Mouse (Mus musculus): ENCODE measurements around the gene Afap1. TPM values are rescaled to one million over a fixed set of nuclear protein-coding genes. Genes with fewer than 3 reads are reported as not detected.
A peak's percentile ranks its signal among the peaks of the same experiment; 100 is the strongest.

The Afap1 gene
- polyA plus RNA-seq, 1 experiment from 2014 or later = 58.2 TPM

GRCm38 (mm10) chr5:35892363-35892762, 756 bp upstream of the Afap1 start:
- H3K27ac ChIP-seq (ENCODE audit: low read depth, low read length) = no peak overlapping the region
- 0 out of 2 replicates have a peak, but pooled peaks cover 3% of the 10 kb centered on the region for H3K27me3 ChIP-seq (ENCODE audit: control insufficient read depth, insufficient read depth, low read length)
- no peaks in the 10 kb centered on the region for H3K9me3 ChIP-seq (ENCODE audit: control insufficient read depth, low read length)
- no peaks in the 10 kb centered on the region; the same call in 1 of the 2 replicates for H3K4me1 ChIP-seq (replicated peaks; ENCODE audit: control insufficient read depth, insufficient read depth, low read length)
- H3K36me3 ChIP-seq (ENCODE audit: control insufficient read depth, insufficient read depth, low read length) = no peaks in the 10 kb centered on the region
- DNase-seq (ENCODE audit: low spot score) = no peak
- 83% methylated on average over 3 of the region's 3 CpGs for WGBS
- no peak for ATAC-seq (ENCODE audit: low FRiP score)
- H3K9ac ChIP-seq (ENCODE audit: low read depth, low read length) = no peak overlapping the region
- no peak overlapping the region for H3K4me2 ChIP-seq (replicated peaks; ENCODE audit: low read depth, low read length)
- H3K4me3 ChIP-seq (ENCODE audit: low read depth, low read length) = no peak overlapping the region

- H3K9me3 ChIP-seq (ENCODE audit: control insufficient read depth, low read length) = no peaks in the 10 kb centered on the region
- H3K36me3 ChIP-seq (ENCODE audit: control insufficient read depth, insufficient read depth, low read length) = no peaks in the 10 kb centered on the region
- under 1% methylated on average over 21 of the region's 21 CpGs for WGBS
- peak overlapping the region; percentile 89 for H3K4me3 ChIP-seq (ENCODE audit: low read depth, low read length)
- peak overlapping the region; percentile 97 for H3K9ac ChIP-seq (ENCODE audit: low read depth, low read length)
- ATAC-seq (ENCODE audit: low FRiP score) = peak; percentile 59
- H3K27me3 ChIP-seq (ENCODE audit: control insufficient read depth, insufficient read depth, low read length) = 0 out of 2 replicates have a peak, but pooled peaks cover 3% of the 10 kb centered on the region
- DNase-seq (ENCODE audit: low spot score) = peak; percentile 69
- peak overlapping the region; percentile 78 for H3K4me2 ChIP-seq (replicated peaks; ENCODE audit: low read depth, low read length)
- H3K27ac ChIP-seq (ENCODE audit: low read depth, low read length) = peak overlapping the region; percentile 83
- no peaks in the 10 kb centered on the region; the same call in none of the 2 replicates for H3K4me1 ChIP-seq (replicated peaks; ENCODE audit: control insufficient read depth, insufficient read depth, low read length)
These were observed 714 bp downstream of the Afap1 start for GRCm38 (mm10) chr5:35893805-35894260.

GRCm38 (mm10) chr5:35894295-35895047, 1.4 kb downstream of the Afap1 start:
- Histone ChIP-seq H3K9ac (ENCODE audit: low read depth, low read length) (peak overlapping the region; percentile 97), H3K27me3 (ENCODE audit: control insufficient read depth, insufficient read depth, low read length) (0 out of 2 replicates have a peak, but pooled peaks cover 3% of the 10 kb centered on the region), H3K4me3 (ENCODE audit: low read depth, low read length) (peak overlapping the region; percentile 89), H3K36me3 (ENCODE audit: control insufficient read depth, insufficient read depth, low read length) (no peaks in the 10 kb centered on the region), H3K4me1 (replicated peaks; ENCODE audit: control insufficient read depth, insufficient read depth, low read length) (no peaks in the 10 kb centered on the region; the same call in none of the 2 replicates), H3K27ac (ENCODE audit: low read depth, low read length) (peak overlapping the region; percentile 83; the same call in 1 of the 2 replicates), H3K9me3 (ENCODE audit: control insufficient read depth, low read length) (no peaks in the 10 kb centered on the region), H3K4me2 (replicated peaks; ENCODE audit: low read depth, low read length) (peak overlapping the region; percentile 78)
- peak; percentile 46 for DNase-seq (ENCODE audit: low spot score)
- 8% methylated on average over 30 of the region's 30 CpGs for WGBS
- no peak for ATAC-seq (ENCODE audit: low FRiP score)

- Histone ChIP-seq H3K4me1 (replicated peaks; ENCODE audit: control insufficient read depth, insufficient read depth, low read length) (peaks cover 5% of the 10 kb centered on the region), H3K27ac (ENCODE audit: low read depth, low read length) (no peak overlapping the region), H3K4me2 (replicated peaks; ENCODE audit: low read depth, low read length) (peak overlapping the region; percentile 78; the same call in 1 of the 2 replicates), H3K36me3 (ENCODE audit: control insufficient read depth, insufficient read depth, low read length) (no peaks in the 10 kb centered on the region), H3K9me3 (ENCODE audit: control insufficient read depth, low read length) (no peaks in the 10 kb centered on the region), H3K27me3 (ENCODE audit: control insufficient read depth, insufficient read depth, low read length) (0 out of 2 replicates have a peak, but pooled peaks cover 3% of the 10 kb centered on the region), H3K9ac (ENCODE audit: low read depth, low read length) (no peak overlapping the region), H3K4me3 (ENCODE audit: low read depth, low read length) (no peak overlapping the region)
- 91% methylated on average over 4 of the region's 4 CpGs for WGBS
- DNase-seq (ENCODE audit: low spot score) = no peak
- ATAC-seq (ENCODE audit: low FRiP score) = no peak
These were observed 2.8 kb downstream of the Afap1 start for GRCm38 (mm10) chr5:35895926-35896325.

- Histone ChIP-seq H3K27me3 (ENCODE audit: control insufficient read depth, insufficient read depth, low read length) (0 out of 2 replicates have a peak, but pooled peaks cover 3% of the 10 kb centered on the region), H3K4me3 (ENCODE audit: low read depth, low read length) (no peak overlapping the region), H3K36me3 (ENCODE audit: control insufficient read depth, insufficient read depth, low read length) (no peaks in the 10 kb centered on the region), H3K4me2 (replicated peaks; ENCODE audit: low read depth, low read length) (no peak overlapping the region), H3K9ac (ENCODE audit: low read depth, low read length) (no peak overlapping the region), H3K9me3 (ENCODE audit: control insufficient read depth, low read length) (no peaks in the 10 kb centered on the region), H3K4me1 (replicated peaks; ENCODE audit: control insufficient read depth, insufficient read depth, low read length) (peaks cover 7% of the 10 kb centered on the region), H3K27ac (ENCODE audit: low read depth, low read length) (no peak overlapping the region)
- WGBS = 83% methylated on average over 4 of the region's 4 CpGs
- no peak for ATAC-seq (ENCODE audit: low FRiP score)
- DNase-seq (ENCODE audit: low spot score) = no peak
These were observed 3.4 kb downstream of the Afap1 start for GRCm38 (mm10) chr5:35896556-35896955.

GRCm38 (mm10) chr5:35897147-35897546, 4.0 kb downstream of the Afap1 start:
- no peak overlapping the region for H3K27ac ChIP-seq (ENCODE audit: low read depth, low read length)
- 82% methylated on average over 4 of the region's 4 CpGs for WGBS
- no peak overlapping the region for H3K4me3 ChIP-seq (ENCODE audit: low read depth, low read length)
- H3K9ac ChIP-seq (ENCODE audit: low read depth, low read length) = no peak overlapping the region
- ATAC-seq (ENCODE audit: low FRiP score) = no peak
- H3K4me2 ChIP-seq (replicated peaks; ENCODE audit: low read depth, low read length) = no peak overlapping the region
- 0 out of 2 replicates have a peak, but pooled peaks cover 3% of the 10 kb centered on the region for H3K27me3 ChIP-seq (ENCODE audit: control insufficient read depth, insufficient read depth, low read length)
- peaks cover 7% of the 10 kb centered on the region for H3K4me1 ChIP-seq (replicated peaks; ENCODE audit: control insufficient read depth, insufficient read depth, low read length)
- H3K9me3 ChIP-seq (ENCODE audit: control insufficient read depth, low read length) = no peaks in the 10 kb centered on the region
- H3K36me3 ChIP-seq (ENCODE audit: control insufficient read depth, insufficient read depth, low read length) = no peaks in the 10 kb centered on the region
- no peak for DNase-seq (ENCODE audit: low spot score)

- DNase-seq (ENCODE audit: low spot score) = no peak
- Histone ChIP-seq H3K27me3 (ENCODE audit: control insufficient read depth, insufficient read depth, low read length) (no peaks in the 10 kb centered on the region), H3K4me2 (replicated peaks; ENCODE audit: low read depth, low read length) (no peak overlapping the region), H3K27ac (ENCODE audit: low read depth, low read length) (no peak overlapping the region), H3K9ac (ENCODE audit: low read depth, low read length) (no peak overlapping the region), H3K36me3 (ENCODE audit: control insufficient read depth, insufficient read depth, low read length) (no peaks in the 10 kb centered on the region), H3K4me1 (replicated peaks; ENCODE audit: control insufficient read depth, insufficient read depth, low read length) (peaks cover 7% of the 10 kb centered on the region), H3K9me3 (ENCODE audit: control insufficient read depth, low read length) (no peaks in the 10 kb centered on the region), H3K4me3 (ENCODE audit: low read depth, low read length) (no peak overlapping the region)
- no peak for ATAC-seq (ENCODE audit: low FRiP score)
- 58% methylated on average over 4 of the region's 4 CpGs for WGBS
These were observed 5.0 kb downstream of the Afap1 start for GRCm38 (mm10) chr5:35898114-35898513.

- no peaks in the 10 kb centered on the region for H3K36me3 ChIP-seq (ENCODE audit: control insufficient read depth, insufficient read depth, low read length)
- H3K9me3 ChIP-seq (ENCODE audit: control insufficient read depth, low read length) = no peaks in the 10 kb centered on the region
- peaks cover 7% of the 10 kb centered on the region for H3K4me1 ChIP-seq (replicated peaks; ENCODE audit: control insufficient read depth, insufficient read depth, low read length)
- H3K4me3 ChIP-seq (ENCODE audit: low read depth, low read length) = no peak overlapping the region
- no peak overlapping the region for H3K4me2 ChIP-seq (replicated peaks; ENCODE audit: low read depth, low read length)
- WGBS = 83% methylated on average over 3 of the region's 3 CpGs
- no peak overlapping the region for H3K27ac ChIP-seq (ENCODE audit: low read depth, low read length)
- no peaks in the 10 kb centered on the region for H3K27me3 ChIP-seq (ENCODE audit: control insufficient read depth, insufficient read depth, low read length)
- DNase-seq (ENCODE audit: low spot score) (no peak), ATAC-seq (ENCODE audit: low FRiP score) (no peak)
- H3K9ac ChIP-seq (ENCODE audit: low read depth, low read length) = no peak overlapping the region
These were observed 5.9 kb downstream of the Afap1 start for GRCm38 (mm10) chr5:35898994-35899393.
